ENCODE assay signal across 31 mouse cellular contexts in genomic region chr10:40528668-40529067, GRCm38 (mm10). TPM values are rescaled to one million over a fixed set of nuclear protein-coding genes. Genes with fewer than 3 reads are reported as not detected.
"Had no signal": no experiment of that assay in that cellular context is flagged by ENCODE, and none has a peak within 500 bp of the region (broad histone marks: within the 10 kb centered on the region; RNA-seq: fewer than 3 reads in every experiment).

No protein-coding gene starts in this region.

- H3K4me3 ChIP-seq: intestine, embryonic 15.5 days; left cerebral cortex, adult 2 months; limb, embryonic 12.5 days; limb, embryonic 15.5 days; liver, embryonic 12.5 days; liver, embryonic 15.5 days; lung, embryonic 15.5 days; midbrain, embryonic 10.5 days; neural tube, embryonic 12.5 days; neural tube, embryonic 15.5 days had no signal

- H3K4me2 ChIP-seq: intestine, embryonic 15.5 days; limb, embryonic 12.5 days; limb, embryonic 15.5 days; liver, embryonic 15.5 days; lung, embryonic 15.5 days; neural tube, embryonic 12.5 days; neural tube, embryonic 15.5 days had no signal

- H3K9ac ChIP-seq: intestine, embryonic 15.5 days; limb, embryonic 12.5 days; limb, embryonic 15.5 days; liver, embryonic 12.5 days; liver, embryonic 15.5 days; lung, embryonic 15.5 days; neural tube, embryonic 12.5 days; neural tube, embryonic 15.5 days had no signal

- ATAC-seq: intestine, embryonic 15.5 days; liver, embryonic 12.5 days had no signal

- H3K36me3 ChIP-seq: intestine, embryonic 15.5 days; limb, embryonic 12.5 days; limb, embryonic 15.5 days; liver, embryonic 12.5 days; liver, embryonic 15.5 days; lung, embryonic 15.5 days; midbrain, embryonic 10.5 days; neural tube, embryonic 12.5 days; neural tube, embryonic 15.5 days had no signal

- H3K27ac ChIP-seq: intestine, embryonic 15.5 days; left cerebral cortex, adult 2 months; limb, embryonic 12.5 days; limb, embryonic 15.5 days; liver, embryonic 12.5 days; liver, embryonic 15.5 days; lung, embryonic 15.5 days; midbrain, embryonic 10.5 days; neural tube, embryonic 12.5 days; neural tube, embryonic 15.5 days had no signal

- H3K4me1 ChIP-seq: intestine, embryonic 15.5 days; neural tube, embryonic 12.5 days had no signal

- H3K9me3 ChIP-seq: intestine, embryonic 15.5 days; limb, embryonic 15.5 days; liver, embryonic 12.5 days; liver, embryonic 15.5 days; lung, embryonic 15.5 days; neural tube, embryonic 15.5 days had no signal

- H3K27me3 ChIP-seq: intestine, embryonic 15.5 days; limb, embryonic 15.5 days; liver, embryonic 12.5 days; megakaryocyte, embryonic 14.5 days; neural tube, embryonic 12.5 days; neural tube, embryonic 15.5 days had no signal

- DNase-seq: kidney, adult 11 months; kidney, adult 8-10 months; kidney, postnatal 10 days; kidney, postnatal 4 days; layer of hippocampus, adult 9-11 months; lung, adult 18-20 months; lung, postnatal 10 days; lung, postnatal 36 days; midbrain, embryonic 14.5 days; right cerebral cortex, adult 18-20 months; right cerebral cortex, postnatal 14 days; right cerebral cortex, postnatal 4 days; thymus, adult 2 months; thymus, postnatal 14 days; thymus, postnatal 4 days had no signal

RNA-seq across cellular contexts. Expression of gene Slc22a16, which starts 41.5 kb away (rescaled TPM):
- total RNA-seq: layer of hippocampus, adult 18-20 months; layer of hippocampus, postnatal 25 days; left cerebral cortex, adult 2 months; left cerebral cortex, postnatal 10 days; left cerebral cortex, postnatal 36 days had no signal
- polyA plus RNA-seq: intestine, embryonic 15.5 days; limb, embryonic 12.5 days; limb, embryonic 15.5 days; liver, embryonic 12.5 days; liver, embryonic 15.5 days; lung, embryonic 15.5 days; midbrain, embryonic 10.5 days; midbrain, embryonic 14.5 days; neural tube, embryonic 12.5 days; neural tube, embryonic 15.5 days; stomach, embryonic 14.5 days; thymus, adult 2 months had no signal
